Mouse (Mus musculus) megakaryocyte, embryonic 14.5 days (primary cell): Measurements from ENCODE around the gene Herc6. TPM values are rescaled to one million over a fixed set of nuclear protein-coding genes. Genes with fewer than 3 reads are reported as not detected.

Source experiments
- H3K27me3 ChIP-seq: replicated peaks from 2 replicates; pipeline ENCODE3; 2012; ENCODE audit warnings: inconsistent platforms
- H3K36me3 ChIP-seq: replicated peaks from 2 replicates; pipeline ENCODE3; 2012; ENCODE audit warnings: low read length, inconsistent platforms, mixed read lengths
- H3K4me1 ChIP-seq: 2 replicates; pipeline ENCODE4 v1.6.1; 2012; ENCODE audit warnings: inconsistent platforms
- H3K4me3 ChIP-seq: replicated peaks from 2 replicates; pipeline ENCODE3; 2012; ENCODE audit warnings: moderate library complexity, mild to moderate bottlenecking, inconsistent platforms
- H3K9me3 ChIP-seq: 2 replicates; pipeline ENCODE4 v1.6.1; 2012; ENCODE audit warnings: inconsistent platforms
- FLI1 ChIP-seq: IDR thresholded peaks from 2 replicates; pipeline ENCODE4 v1.6.1; 2012; ENCODE audit warnings: low read length, inconsistent platforms, mixed read lengths
- GATA1 ChIP-seq: IDR thresholded peaks from 3 replicates; pipeline ENCODE4 v1.6.1; 2012; ENCODE audit warnings: mixed read lengths, low read length, inconsistent platforms, borderline replicate concordance
- polyA plus RNA-seq: library from polyadenylated mRNA; stranded (reverse); fragments of >175 nt; gene quantifications from 2 replicates; pipeline ENCODE4 v1.2.3, GENCODE M21; 2012; ENCODE audit warnings: low replicate concordance; ENCODE audit not compliant: insufficient read depth

Gene Herc6
- polyA plus RNA-seq, 1 experiment, result 3.9 TPM

- Histone ChIP-seq H3K36me3 (no peaks in the 10 kb centered on the region), H3K4me1 (peaks cover 11% of the 10 kb centered on the region), H3K9me3 (no peaks in the 10 kb centered on the region), H3K27me3 (no peaks in the 10 kb centered on the region), H3K4me3 (no peak overlapping the region)
- TF ChIP-seq GATA1 (no peak), FLI1 (no peak)
Observed at GRCm38 (mm10) chr6:57570170-57570974, 10.4 kb upstream of the Herc6 start.

- Histone ChIP-seq H3K9me3 (no peaks in the 10 kb centered on the region), H3K36me3 (no peaks in the 10 kb centered on the region), H3K4me3 (no peak overlapping the region), H3K4me1 (peaks cover 11% of the 10 kb centered on the region), H3K27me3 (no peaks in the 10 kb centered on the region)
- TF ChIP-seq FLI1 (no peak), GATA1 (no peak)
Observed at GRCm38 (mm10) chr6:57571587-57571986, 9.2 kb upstream of the Herc6 start.

DNA sequence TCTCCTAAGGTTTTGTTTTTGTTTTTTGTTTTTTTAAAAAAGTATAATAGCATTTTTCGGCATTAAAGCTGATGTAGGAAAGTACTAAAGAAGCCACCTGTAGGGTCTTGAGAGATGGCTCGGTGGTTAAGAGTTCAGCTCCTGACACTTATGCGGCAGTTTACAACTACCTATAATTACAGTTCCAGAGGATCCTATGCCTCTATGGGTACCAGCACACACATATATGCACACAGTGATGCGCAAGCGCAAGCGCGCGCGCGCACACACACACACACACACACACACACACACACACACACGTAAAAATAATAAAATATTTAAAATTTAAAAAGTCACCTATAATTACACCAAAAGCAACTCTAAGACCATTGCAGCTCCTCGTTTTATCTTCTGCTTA is 795 bp downstream of the Herc6 start:
- H3K4me3 ChIP-seq, result peak overlapping the region; percentile 95
- H3K4me1 ChIP-seq, result peaks cover 7% of the 10 kb centered on the region
- no peaks in the 10 kb centered on the region for H3K27me3 ChIP-seq
- H3K9me3 ChIP-seq, result no peaks in the 10 kb centered on the region
- TF ChIP-seq GATA1 (no peak), FLI1 (no peak)
- peaks cover 23% of the 10 kb centered on the region for H3K36me3 ChIP-seq

DNA sequence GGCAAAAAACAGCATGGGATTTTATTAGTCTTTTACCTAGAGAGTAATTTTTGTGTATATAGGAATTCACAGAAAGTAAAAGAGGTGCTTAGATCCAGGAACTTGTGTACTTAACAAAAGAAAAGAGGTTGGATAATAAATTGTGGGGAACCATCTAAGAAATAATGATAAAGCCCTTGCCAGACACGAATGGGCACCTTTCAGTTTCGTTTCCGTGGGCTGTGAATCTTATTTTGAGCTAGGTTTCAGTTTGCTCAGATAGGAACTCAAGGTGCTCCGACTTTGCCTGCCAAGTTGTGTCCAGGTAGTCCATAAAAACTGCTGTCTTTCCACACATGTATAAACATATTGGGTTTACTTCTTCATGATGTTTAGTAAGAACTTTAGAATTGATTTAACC is 1.6 kb downstream of the Herc6 start:
- Histone ChIP-seq H3K4me3 (peak overlapping the region; percentile 83), H3K4me1 (peaks cover 7% of the 10 kb centered on the region), H3K27me3 (no peaks in the 10 kb centered on the region), H3K9me3 (no peaks in the 10 kb centered on the region), H3K36me3 (peaks cover 27% of the 10 kb centered on the region)
- TF ChIP-seq GATA1 (no peak), FLI1 (no peak)

- Histone ChIP-seq H3K9me3 (no peaks in the 10 kb centered on the region), H3K27me3 (no peaks in the 10 kb centered on the region), H3K4me3 (no peak overlapping the region), H3K36me3 (peaks cover 80% of the 10 kb centered on the region), H3K4me1 (no peaks in the 10 kb centered on the region)
- TF ChIP-seq GATA1 (no peak), FLI1 (no peak)
Observed at GRCm38 (mm10) chr6:57605546-57606307, 24.9 kb downstream of the Herc6 start.

GRCm38 (mm10) chr6:57607999-57608398 is 27.2 kb downstream of the Herc6 start:
- Histone ChIP-seq H3K36me3 (peaks cover 85% of the 10 kb centered on the region), H3K27me3 (no peaks in the 10 kb centered on the region)
- TF ChIP-seq FLI1 (no peak), GATA1 (no peak)

DNA sequence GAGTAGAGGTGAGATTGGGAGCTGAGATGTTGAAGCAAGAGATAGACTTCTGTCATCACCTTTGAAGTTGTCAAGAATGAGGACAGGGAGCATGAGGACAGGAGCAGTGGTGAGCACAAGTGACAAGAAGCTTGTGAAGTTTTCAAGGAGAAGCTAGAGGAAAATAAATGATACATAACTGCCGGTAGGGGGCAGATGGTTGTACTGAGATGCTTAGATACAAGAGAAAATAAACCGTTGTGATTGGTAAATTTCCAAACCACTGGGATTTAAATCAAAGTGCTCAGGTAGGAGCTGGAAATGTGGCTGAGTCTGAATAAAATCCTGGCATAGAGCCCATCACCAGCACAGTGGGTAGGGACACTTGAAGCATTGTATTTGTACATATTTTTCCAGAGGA is 28.8 kb downstream of the Herc6 start:
- Histone ChIP-seq H3K27me3 (no peaks in the 10 kb centered on the region), H3K36me3 (peaks cover 77% of the 10 kb centered on the region), H3K9me3 (no peaks in the 10 kb centered on the region), H3K4me1 (no peaks in the 10 kb centered on the region), H3K4me3 (no peak overlapping the region)
- TF ChIP-seq FLI1 (no peak), GATA1 (no peak)

More at GRCm38 (mm10) chr6:57607999-57608398, 27.2 kb downstream of the Herc6 start:
- no peaks in the 10 kb centered on the region for H3K9me3 ChIP-seq
- H3K4me3 ChIP-seq, result no peak overlapping the region
- H3K4me1 ChIP-seq, result no peaks in the 10 kb centered on the region

DNA sequence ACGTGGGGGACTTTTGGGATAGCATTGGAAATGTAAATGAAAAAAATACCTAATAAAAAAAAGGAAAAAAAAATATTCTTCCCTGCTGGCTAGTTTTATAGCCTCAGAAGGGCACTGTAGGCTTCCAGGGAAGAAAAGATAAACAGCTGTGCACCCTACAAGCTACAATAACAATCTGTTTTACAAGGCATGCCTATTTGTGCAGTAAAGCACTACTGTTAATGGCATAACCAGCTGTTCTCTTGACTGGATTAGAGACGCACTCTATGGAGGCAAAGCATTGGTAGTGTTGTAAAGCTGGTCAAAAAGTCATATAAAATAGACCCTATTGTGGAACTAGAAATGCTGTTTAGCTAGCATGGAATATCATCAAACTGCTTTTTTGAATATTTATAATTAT is 35.0 kb downstream of the Herc6 start:
- TF ChIP-seq GATA1 (no peak), FLI1 (no peak)
- Histone ChIP-seq H3K27me3 (no peaks in the 10 kb centered on the region), H3K36me3 (peaks cover 50% of the 10 kb centered on the region), H3K9me3 (no peaks in the 10 kb centered on the region), H3K4me3 (no peak overlapping the region), H3K4me1 (no peaks in the 10 kb centered on the region)

DNA sequence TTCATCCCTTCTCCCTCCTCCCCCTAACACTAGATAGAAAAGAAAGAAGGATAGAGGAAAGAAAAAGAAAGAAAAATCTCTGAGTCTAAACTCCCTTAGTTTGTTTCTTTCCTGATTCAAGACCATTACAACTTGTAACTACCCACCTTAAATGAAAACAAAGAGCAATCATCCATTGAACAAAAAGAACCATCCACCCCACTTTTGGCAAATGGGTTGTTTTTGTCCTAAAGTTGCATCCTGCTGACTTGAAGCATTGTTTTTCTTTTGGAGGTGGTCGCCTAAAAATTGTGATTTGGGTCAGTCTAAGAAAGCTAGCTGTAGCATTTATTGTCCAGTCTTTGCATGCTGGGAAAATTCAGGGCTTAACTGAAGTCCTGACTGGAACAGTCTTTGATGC is 58.7 kb downstream of the Herc6 start:
- H3K36me3 ChIP-seq, result peaks cover 14% of the 10 kb centered on the region
- TF ChIP-seq FLI1 (no peak), GATA1 (no peak)
- no peak overlapping the region for H3K4me3 ChIP-seq
- H3K9me3 ChIP-seq, result no peaks in the 10 kb centered on the region
- peaks cover 4% of the 10 kb centered on the region for H3K4me1 ChIP-seq
- H3K27me3 ChIP-seq, result no peaks in the 10 kb centered on the region

GRCm38 (mm10) chr6:57641789-57642188 is 61.0 kb downstream of the Herc6 start:
- no peaks in the 10 kb centered on the region for H3K9me3 ChIP-seq
- no peaks in the 10 kb centered on the region for H3K27me3 ChIP-seq
- no peak for TF ChIP-seq GATA1
- TF ChIP-seq FLI1, result no peak
- peaks cover 14% of the 10 kb centered on the region for H3K36me3 ChIP-seq
- H3K4me3 ChIP-seq, result no peak overlapping the region
- H3K4me1 ChIP-seq, result peaks cover 4% of the 10 kb centered on the region
